Mouse (Mus musculus) kidney, postnatal 0 days (tissue): ENCODE data around the gene Wdr91. TPM values are rescaled to one million over a fixed set of nuclear protein-coding genes. Genes with fewer than 3 reads are reported as not detected.

Source experiments
- ATAC-seq: fragments of 200-750 bp; cut with Nextera tagmentation; replicated peaks from 2 replicates; pipeline ENCODE4 v1.8.0; 2017; ENCODE audit warnings: low read depth, moderate number of reproducible peaks, moderate TSS enrichment, moderate library complexity; ENCODE audit not compliant: low FRiP score
- DNase-seq: peaks from one replicate; pipeline ENCODE4 v3.0.0-alpha.2; 2016; ENCODE audit warnings: low spot score
- H3K27ac ChIP-seq: fragments of 300-500 bp; sonication (generic); 2 replicates; pipeline ENCODE4 v1.5.1; 2014; ENCODE audit warnings: mild to moderate bottlenecking
- H3K27me3 ChIP-seq: fragments of 300-500 bp; sonication (generic); 2 replicates; pipeline ENCODE4 v1.6.1; 2014; ENCODE audit warnings: low read length, mixed read lengths; ENCODE audit not compliant: insufficient read depth
- H3K36me3 ChIP-seq: fragments of 300-500 bp; sonication (generic); 2 replicates; pipeline ENCODE4 v1.6.1; 2014; ENCODE audit warnings: low read length, mixed read lengths; ENCODE audit not compliant: insufficient read depth
- H3K4me1 ChIP-seq: fragments of 300-500 bp; sonication (generic); replicated peaks from 2 replicates; pipeline ENCODE4 v1.6.1; 2014; ENCODE audit warnings: antibody characterized with exemption, low read length, mixed read lengths; ENCODE audit not compliant: insufficient read depth
- H3K4me2 ChIP-seq: fragments of 300-500 bp; sonication (generic); 2 replicates; pipeline ENCODE4 v1.6.1; 2014; ENCODE audit warnings: mild to moderate bottlenecking, low read length, moderate library complexity, mixed read lengths
- H3K4me3 ChIP-seq: fragments of 300-500 bp; sonication (generic); replicated peaks from 2 replicates; pipeline ENCODE4 v1.5.1; 2014; ENCODE audit warnings: low read depth, low read length
- H3K9ac ChIP-seq: fragments of 300-500 bp; sonication (generic); 2 replicates; pipeline ENCODE4 v1.6.1; 2014; ENCODE audit warnings: low read depth, low read length
- H3K9me3 ChIP-seq: fragments of 300-500 bp; sonication (generic); replicated peaks from 2 replicates; pipeline ENCODE4 v1.6.1; 2016; ENCODE audit warnings: low read length, inconsistent platforms, mixed read lengths
- CTCF ChIP-seq: IDR thresholded peaks from 2 replicates; pipeline ENCODE4 v1.5.1; 2016; ENCODE audit warnings: antibody characterized with exemption, low read depth, mild to moderate bottlenecking, moderate library complexity
- WGBS: fragments of 180-500 bp; shearing (Covaris S2); extraction: QIAGEN DNeasy Blood & Tissue Kit; methylation state at CpG from one replicate; pipeline ENCODE4 v1.1.7; 2014; 5-methylcytosine and 5-hydroxymethylcytosine counted together
- polyA plus RNA-seq: library from polyadenylated mRNA; unstranded; fragments of >200 nt; fragmentation: Nextera tagmentation; extraction: Ambion mirVana; gene quantifications from 2 replicates; pipeline ENCODE4 v1.2.1, GENCODE M21; 2015

Gene Wdr91
- polyA plus RNA-seq, 1 experiment from 2014 or later = 10.6 TPM

DNA sequence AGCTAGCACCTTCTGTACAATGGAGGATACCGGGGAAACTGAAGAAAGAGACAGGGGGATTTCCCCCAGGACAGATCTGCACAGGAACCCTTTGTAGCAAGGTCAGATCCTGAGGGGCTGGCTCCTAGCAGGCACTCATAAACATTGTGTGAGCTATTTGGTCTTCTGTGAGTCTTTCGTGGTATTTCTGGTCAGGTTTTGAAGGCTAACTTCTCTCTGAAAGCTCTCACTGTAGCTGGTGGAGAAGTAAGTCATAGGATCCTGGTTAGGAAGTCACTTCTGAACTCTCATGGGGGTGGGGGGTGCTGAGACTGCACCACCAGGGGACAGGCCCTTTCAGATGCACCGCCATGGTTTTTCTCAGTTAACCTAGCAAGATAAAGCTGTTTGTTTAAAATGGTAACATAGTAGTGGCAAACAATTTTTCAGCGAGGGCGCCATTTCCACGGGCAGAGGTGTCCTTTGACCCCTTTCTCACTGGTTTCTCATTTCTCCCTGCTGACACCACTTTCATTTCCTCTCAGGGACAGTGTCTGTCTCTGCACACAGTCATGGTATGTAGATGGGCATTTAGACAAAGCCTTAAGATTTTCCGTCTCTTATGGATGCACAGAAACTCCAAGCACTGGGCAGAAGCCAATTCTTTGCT lies 27.7 kb upstream of the Wdr91 start:
- ATAC-seq (no peak), DNase-seq (no peak)
- Histone ChIP-seq H3K4me2 (no peak overlapping the region), H3K36me3 (no peaks in the 10 kb centered on the region), H3K9me3 (no peaks in the 10 kb centered on the region), H3K9ac (no peak overlapping the region), H3K27ac (no peak overlapping the region), H3K4me1 (no peaks in the 10 kb centered on the region), H3K27me3 (no peaks in the 10 kb centered on the region), H3K4me3 (no peak overlapping the region)
- WGBS = 76% methylated on average over 7 of the region's 7 CpGs
- TF ChIP-seq CTCF = no peak

- Histone ChIP-seq H3K27me3 (no peaks in the 10 kb centered on the region), H3K36me3 (no peaks in the 10 kb centered on the region), H3K9ac (no peak overlapping the region), H3K27ac (no peak overlapping the region), H3K4me3 (no peak overlapping the region), H3K4me2 (no peak overlapping the region), H3K9me3 (no peaks in the 10 kb centered on the region), H3K4me1 (no peaks in the 10 kb centered on the region)
- DNase-seq (no peak), ATAC-seq (no peak)
- TF ChIP-seq CTCF = peak; percentile 29; the same call in 1 of the 2 replicates
- WGBS = 71% methylated on average over 5 of the region's 5 CpGs
These were observed 26.1 kb upstream of the Wdr91 start for GRCm38 (mm10) chr6:34936743-34937142.

DNA sequence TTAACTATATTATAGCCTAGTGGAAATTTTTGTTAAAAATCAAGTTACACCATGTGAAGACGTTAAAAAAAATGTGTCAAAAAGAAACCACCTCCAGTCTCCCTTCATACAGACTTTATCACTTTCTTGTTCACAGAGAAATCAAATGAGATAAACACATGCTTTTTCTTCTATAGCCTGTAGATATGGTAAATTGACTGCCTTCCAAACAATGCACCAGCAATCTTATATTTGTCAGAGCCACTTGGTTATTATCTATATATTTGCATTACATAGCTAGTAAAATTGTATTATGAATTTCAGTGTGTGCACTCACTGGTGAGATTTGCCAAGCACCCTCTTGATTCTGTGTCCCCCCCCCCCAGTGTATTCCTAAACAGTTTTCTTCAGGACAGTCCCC lies 22.0 kb upstream of the Wdr91 start:
- WGBS = 84% methylated on average over 1 of the region's 1 CpGs
- no peak for TF ChIP-seq CTCF
- no peaks in the 10 kb centered on the region for H3K9me3 ChIP-seq
- H3K9ac ChIP-seq = no peak overlapping the region
- H3K27ac ChIP-seq = no peak overlapping the region
- no peak for DNase-seq
- ATAC-seq = no peak
- H3K36me3 ChIP-seq = no peaks in the 10 kb centered on the region
- no peaks in the 10 kb centered on the region for H3K4me1 ChIP-seq
- H3K4me2 ChIP-seq = no peak overlapping the region
- H3K4me3 ChIP-seq = no peak overlapping the region
- no peaks in the 10 kb centered on the region for H3K27me3 ChIP-seq

DNA sequence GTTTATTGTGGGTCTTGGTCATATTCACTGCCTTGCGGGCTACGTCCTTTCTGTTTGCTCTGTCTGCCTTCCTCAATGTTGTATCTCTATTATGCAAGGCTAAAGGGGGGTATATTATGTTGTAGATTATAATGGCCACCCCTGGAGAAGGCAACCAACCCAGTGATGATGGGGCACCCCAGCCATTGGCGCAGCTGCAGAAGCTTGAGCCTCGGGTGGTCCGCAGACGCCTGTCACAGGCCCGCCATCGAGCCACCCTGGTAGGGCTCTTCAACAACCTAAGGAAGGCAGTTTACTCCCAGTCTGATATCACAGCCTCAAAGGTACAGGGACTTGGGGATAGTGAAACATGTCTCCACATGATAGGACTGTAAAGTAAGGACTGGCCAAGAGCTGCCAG lies 16.9 kb upstream of the Wdr91 start:
- no peak overlapping the region for H3K4me2 ChIP-seq
- no peak overlapping the region for H3K9ac ChIP-seq
- 90% methylated on average over 8 of the region's 8 CpGs for WGBS
- ATAC-seq (no peak), DNase-seq (no peak)
- no peak overlapping the region for H3K27ac ChIP-seq
- no peak overlapping the region for H3K4me3 ChIP-seq
- H3K9me3 ChIP-seq = no peaks in the 10 kb centered on the region
- no peak for TF ChIP-seq CTCF
- no peaks in the 10 kb centered on the region for H3K27me3 ChIP-seq
- no peaks in the 10 kb centered on the region for H3K36me3 ChIP-seq
- no peaks in the 10 kb centered on the region for H3K4me1 ChIP-seq

GRCm38 (mm10) chr6:34927156-34927555 lies 16.5 kb upstream of the Wdr91 start:
- no peak overlapping the region for H3K4me3 ChIP-seq
- no peak overlapping the region for H3K4me2 ChIP-seq
- H3K9me3 ChIP-seq = no peaks in the 10 kb centered on the region
- peak; percentile 87 for TF ChIP-seq CTCF
- ATAC-seq = 0 out of 2 replicates have a peak, but pooled peaks have one; percentile 52
- 48% methylated on average over 4 of the region's 4 CpGs for WGBS
- H3K27ac ChIP-seq = no peak overlapping the region
- DNase-seq = peak; percentile 77
- no peaks in the 10 kb centered on the region for H3K36me3 ChIP-seq
- no peaks in the 10 kb centered on the region for H3K4me1 ChIP-seq
- no peaks in the 10 kb centered on the region for H3K27me3 ChIP-seq
- no peak overlapping the region for H3K9ac ChIP-seq

DNA sequence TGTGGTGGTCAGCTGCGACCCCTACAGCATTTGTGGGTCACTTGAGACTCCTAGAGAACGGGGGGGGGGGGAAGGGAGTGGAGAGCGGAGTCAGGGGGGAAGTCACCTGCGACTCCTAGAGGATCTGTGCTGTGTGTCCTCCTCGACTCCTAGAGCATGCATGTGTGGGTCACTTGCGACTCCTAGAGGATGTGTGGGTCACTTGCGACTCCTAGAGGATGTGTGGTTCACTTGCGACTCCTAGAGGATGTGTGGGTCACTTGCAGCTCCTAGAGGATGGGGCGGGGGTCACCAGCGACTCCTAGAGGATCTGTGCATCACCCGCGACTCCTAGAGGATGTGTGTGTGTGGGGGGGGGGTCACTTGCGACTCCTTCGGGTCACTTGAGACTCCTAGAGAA lies 11.3 kb upstream of the Wdr91 start:
- no peaks in the 10 kb centered on the region for H3K27me3 ChIP-seq
- H3K27ac ChIP-seq = no peak overlapping the region
- ATAC-seq (peak; percentile 81), DNase-seq (peak; percentile 72)
- TF ChIP-seq CTCF = peak; percentile 91
- no peak overlapping the region for H3K4me3 ChIP-seq
- no peak overlapping the region for H3K4me2 ChIP-seq
- 58% methylated on average over 14 of the region's 14 CpGs for WGBS
- H3K9me3 ChIP-seq = no peaks in the 10 kb centered on the region
- no peak overlapping the region for H3K9ac ChIP-seq
- H3K4me1 ChIP-seq = no peaks in the 10 kb centered on the region
- no peaks in the 10 kb centered on the region for H3K36me3 ChIP-seq

DNA sequence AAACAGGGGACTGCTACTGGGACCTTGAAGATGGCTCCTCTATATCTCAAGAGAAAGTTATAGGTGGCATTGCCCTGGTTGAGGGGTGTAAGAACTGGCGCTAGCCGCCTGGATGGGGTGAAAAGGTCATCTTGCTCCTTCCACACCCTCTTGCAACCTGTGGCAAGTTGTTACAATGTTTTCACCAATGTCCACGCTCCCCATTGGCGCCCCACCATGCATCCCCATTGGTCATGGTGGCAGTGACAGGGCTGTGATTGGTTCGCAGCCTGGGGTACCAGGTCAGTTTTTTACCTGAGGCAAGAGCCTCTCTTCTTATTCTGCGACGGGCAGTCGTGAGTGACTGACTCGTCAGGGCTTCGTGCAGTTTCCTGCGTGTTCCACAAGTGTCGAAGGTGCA lies 10.0 kb upstream of the Wdr91 start:
- WGBS = 93% methylated on average over 12 of the region's 12 CpGs
- no peak for ATAC-seq

More for the DNA sequence above, 10.0 kb upstream of the Wdr91 start:
- Histone ChIP-seq H3K4me2 (no peak overlapping the region), H3K9ac (no peak overlapping the region), H3K27me3 (no peaks in the 10 kb centered on the region), H3K36me3 (no peaks in the 10 kb centered on the region), H3K4me3 (no peak overlapping the region), H3K9me3 (no peaks in the 10 kb centered on the region), H3K4me1 (no peaks in the 10 kb centered on the region), H3K27ac (no peak overlapping the region)
- TF ChIP-seq CTCF = no peak
- no peak for DNase-seq
